Mouse (Mus musculus) intestine, embryonic 16.5 days (tissue): ENCODE results near the gene 1110032A03Rik. TPM values are rescaled to one million over a fixed set of nuclear protein-coding genes. Genes with fewer than 3 reads are reported as not detected.

Source experiments
- ATAC-seq: fragments of 200-750 bp; cut with Nextera tagmentation; 2 replicates; pipeline ENCODE4 v1.8.0; 2017; ENCODE audit warnings: moderate TSS enrichment, moderate library complexity
- H3K27ac ChIP-seq: fragments of 300-500 bp; sonication (generic); 2 replicates; pipeline ENCODE4 v1.5.1; 2014; ENCODE audit warnings: mild to moderate bottlenecking, low read length
- H3K27me3 ChIP-seq: fragments of 300-500 bp; sonication (generic); replicated peaks from 2 replicates; pipeline ENCODE4 v1.6.1; 2014; ENCODE audit warnings: low read length, control low read depth, mixed read lengths; ENCODE audit not compliant: control insufficient read depth, insufficient read depth
- H3K36me3 ChIP-seq: fragments of 300-500 bp; sonication (generic); 2 replicates; pipeline ENCODE4 v1.6.1; 2014; ENCODE audit warnings: low read length, control low read depth; ENCODE audit not compliant: control insufficient read depth, insufficient read depth
- H3K4me1 ChIP-seq: fragments of 300-500 bp; sonication (generic); 2 replicates; pipeline ENCODE4 v1.6.1; 2014; ENCODE audit warnings: low read length, control low read depth, mixed read lengths; ENCODE audit not compliant: control insufficient read depth, insufficient read depth
- H3K4me2 ChIP-seq: fragments of 300-500 bp; sonication (generic); 2 replicates; pipeline ENCODE4 v1.6.1; 2014; ENCODE audit warnings: low read depth, low read length, control low read depth
- H3K4me3 ChIP-seq: fragments of 300-500 bp; sonication (generic); 2 replicates; pipeline ENCODE4 v1.5.1; 2014; ENCODE audit warnings: mild to moderate bottlenecking, low read length
- H3K9ac ChIP-seq: fragments of 300-500 bp; sonication (generic); 2 replicates; pipeline ENCODE4 v1.6.1; 2014; ENCODE audit warnings: low read depth, low read length
- H3K9me3 ChIP-seq: fragments of 300-500 bp; sonication (generic); 2 replicates; pipeline ENCODE4 v1.6.1; 2016; ENCODE audit warnings: low read length, control low read depth; ENCODE audit not compliant: control insufficient read depth
- WGBS: fragments of 180-500 bp; shearing (Covaris S2); extraction: QIAGEN DNeasy Blood & Tissue Kit; methylation state at CpG from one replicate; pipeline ENCODE4 v1.1.7; 2014; 5-methylcytosine and 5-hydroxymethylcytosine counted together
- polyA plus RNA-seq: library from polyadenylated mRNA; unstranded; fragments of >200 nt; fragmentation: Nextera tagmentation; extraction: Ambion mirVana; gene quantifications from 2 replicates; pipeline ENCODE4 v1.2.1, GENCODE M21; 2015

The 1110032A03Rik gene
- polyA plus RNA-seq, 1 experiment from 2014 or later, result 28.9 TPM

- H3K36me3 ChIP-seq, result no peaks in the 10 kb centered on the region
These were observed 56.4 kb downstream of the 1110032A03Rik start for GRCm38 (mm10) chr9:50718878-50719277.

GRCm38 (mm10) chr9:50714188-50714587 is 61.1 kb downstream of the 1110032A03Rik start:
- Histone ChIP-seq H3K4me2 (no peak overlapping the region), H3K9me3 (no peaks in the 10 kb centered on the region), H3K4me1 (no peaks in the 10 kb centered on the region), H3K27me3 (no peaks in the 10 kb centered on the region), H3K27ac (no peak overlapping the region), H3K9ac (no peak overlapping the region), H3K4me3 (no peak overlapping the region), H3K36me3 (no peaks in the 10 kb centered on the region)
- no peak for ATAC-seq
- WGBS, result 49% methylated on average over 4 of the region's 4 CpGs

More at GRCm38 (mm10) chr9:50718878-50719277, 56.4 kb downstream of the 1110032A03Rik start:
- Histone ChIP-seq H3K27me3 (no peaks in the 10 kb centered on the region), H3K9ac (no peak overlapping the region), H3K27ac (no peak overlapping the region), H3K4me1 (peaks cover 4% of the 10 kb centered on the region; the same call in 1 of the 2 replicates), H3K4me3 (no peak overlapping the region), H3K4me2 (no peak overlapping the region), H3K9me3 (no peaks in the 10 kb centered on the region)
- 75% methylated on average over 4 of the region's 4 CpGs for WGBS
- no peak for ATAC-seq

Other genes with a start within 250 kb of the 1110032A03Rik start
- 106 and 107 TPM in 2 replicates for gene Pts, start 246.8 kb downstream of the 1110032A03Rik start, polyA plus RNA-seq
- 23.3 and 35.5 TPM in 2 replicates for gene Il18, start 220.7 kb downstream of the 1110032A03Rik start, polyA plus RNA-seq
- 7.6 and 10.4 TPM in 2 replicates for gene Bco2, start 220.3 kb downstream of the 1110032A03Rik start, polyA plus RNA-seq
- 0.23 TPM in 1 of 2 replicates, not detected in the other for gene Tex12, start 214.2 kb downstream of the 1110032A03Rik start, polyA plus RNA-seq
- 686 and 728 TPM in 2 replicates for gene Sdhd, start 171.7 kb downstream of the 1110032A03Rik start, polyA plus RNA-seq
- 296 and 314 TPM in 2 replicates for gene Timm8b, start 171.6 kb downstream of the 1110032A03Rik start, polyA plus RNA-seq
- gene Pih1d2, start 158.2 kb downstream of the 1110032A03Rik start, polyA plus RNA-seq, result 2.2 and 2.4 TPM in 2 replicates
- gene Nkapd1, start 158.1 kb downstream of the 1110032A03Rik start, polyA plus RNA-seq, result 13.8 and 17.1 TPM in 2 replicates
- gene Dlat, start 115.7 kb downstream of the 1110032A03Rik start, polyA plus RNA-seq, result 61.0 and 63.7 TPM in 2 replicates
- 4.8 TPM in 2 replicates for gene Dixdc1, start 36.0 kb downstream of the 1110032A03Rik start, polyA plus RNA-seq
- 21.3 and 23.5 TPM in 2 replicates for gene 2310030G06Rik, start 29.0 kb downstream of the 1110032A03Rik start, polyA plus RNA-seq
- 62.8 and 63.6 TPM in 2 replicates for gene Cryab, start 24.2 kb downstream of the 1110032A03Rik start, polyA plus RNA-seq
- 5.0 TPM in 2 replicates for gene Hspb2, start 23.2 kb downstream of the 1110032A03Rik start, polyA plus RNA-seq
- 12.6 and 13.0 TPM in 2 replicates for gene Fdxacb1, start 7.3 kb downstream of the 1110032A03Rik start, polyA plus RNA-seq
- gene Alg9, start 501 bp downstream of the 1110032A03Rik start, polyA plus RNA-seq, result 39.1 and 42.9 TPM in 2 replicates
- 58.5 and 63.9 TPM in 2 replicates for gene Ppp2r1b, start 69.8 kb upstream of the 1110032A03Rik start, polyA plus RNA-seq
- 12.7 and 13.6 TPM in 2 replicates for gene Sik2, start 233.6 kb upstream of the 1110032A03Rik start, polyA plus RNA-seq